Mouse (Mus musculus): Measurements from ENCODE around the gene Gm45234.

DNA sequence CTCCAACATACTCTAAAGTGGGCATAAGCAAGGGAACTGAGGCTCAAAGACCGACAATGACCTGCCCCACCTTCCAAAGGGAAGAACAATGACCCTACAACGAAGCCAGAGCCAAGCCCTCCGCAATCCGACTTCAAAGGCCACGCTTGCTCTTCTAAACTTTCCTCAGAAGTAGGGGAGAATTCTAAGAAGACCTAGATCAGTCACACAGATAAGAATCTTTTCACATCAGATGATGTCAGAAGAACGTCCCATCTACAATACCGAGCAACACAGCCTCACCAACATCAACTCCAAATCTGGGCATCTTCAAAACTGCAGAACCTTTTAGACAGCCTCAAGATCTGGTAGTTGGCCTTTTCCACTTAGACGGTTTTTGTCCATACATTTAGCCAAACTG lies 5.4 kb downstream of the Gm45234 start:
- TF ChIP-seq POLR2A (IDR thresholded peaks at IDR 0.05; ENCODE audit: insufficient read depth, low read length): no peak
- TF ChIP-seq CTCF (IDR thresholded peaks at IDR 0.05; ENCODE audit: low read depth, low read length): no peak
